Mouse (Mus musculus) megakaryocyte progenitor cell, adult 5-6 weeks (primary cell): ENCODE results near the gene Clip4. TPM values are rescaled to one million over a fixed set of nuclear protein-coding genes. Genes with fewer than 3 reads are reported as not detected.

Experiments
- ATAC-seq: replicated peaks from 2 replicates; pipeline ENCODE4 v1.8.0; 2016; ENCODE audit warnings: mild to moderate bottlenecking, moderate TSS enrichment, inconsistent platforms; ENCODE audit not compliant: poor library complexity
- total RNA-seq, 2 experiments: library from RNA; stranded (forward) in 1 of 2; stranded (reverse) in 1 of 2; fragments of 157-497, 149-512 nt in 1 of 2; fragments of 200-1000 nt in 1 of 2; gene quantifications; 2 replicates each; pipeline versions ENCODE4 v1.2.3 to v1.2.4; 2015 to 2017

Gene Clip4
- total RNA-seq, 2 experiments from 2014 or later, result 0.17 to 0.89 TPM

DNA sequence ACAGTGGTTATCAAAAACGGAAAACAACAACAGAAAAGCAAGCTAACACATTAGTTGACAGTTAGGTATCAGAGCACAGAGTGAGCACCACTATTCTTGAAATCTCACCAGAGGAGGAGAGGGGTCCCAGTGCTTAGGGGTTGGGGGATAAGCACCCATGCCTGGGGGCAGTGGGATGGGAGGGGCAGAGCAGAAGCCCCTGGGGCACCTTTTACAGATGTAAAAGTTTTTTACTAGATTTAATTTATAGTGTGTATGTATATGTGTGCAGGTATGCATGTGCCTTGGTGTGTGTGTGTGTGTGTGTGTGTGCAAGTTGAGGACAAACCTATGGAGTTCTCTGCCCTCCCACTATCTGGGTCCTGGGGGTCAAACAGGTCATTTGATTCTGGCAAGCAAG is 102.4 kb downstream of the Clip4 start:
- no peak for ATAC-seq

DNA sequence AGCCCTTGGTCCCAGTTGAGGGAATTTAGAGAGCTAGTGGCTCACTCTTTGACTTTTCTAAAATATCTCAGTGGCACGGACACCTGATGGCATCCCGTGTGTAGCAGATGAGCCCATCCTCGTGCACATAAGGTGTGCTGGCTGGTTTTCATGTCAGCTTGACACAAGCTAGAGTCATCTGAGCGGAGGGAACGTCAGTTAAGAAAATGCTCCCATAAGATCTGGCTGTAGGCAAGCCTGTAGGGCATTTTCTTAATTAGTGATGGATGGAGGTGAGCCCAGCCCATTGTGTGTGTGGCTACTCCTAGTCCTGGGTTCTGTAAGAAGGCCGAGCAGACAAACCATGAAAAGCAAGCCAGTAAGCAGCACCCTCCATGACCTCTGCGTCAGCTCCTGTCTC is 103.7 kb downstream of the Clip4 start:
- no peak for ATAC-seq

DNA sequence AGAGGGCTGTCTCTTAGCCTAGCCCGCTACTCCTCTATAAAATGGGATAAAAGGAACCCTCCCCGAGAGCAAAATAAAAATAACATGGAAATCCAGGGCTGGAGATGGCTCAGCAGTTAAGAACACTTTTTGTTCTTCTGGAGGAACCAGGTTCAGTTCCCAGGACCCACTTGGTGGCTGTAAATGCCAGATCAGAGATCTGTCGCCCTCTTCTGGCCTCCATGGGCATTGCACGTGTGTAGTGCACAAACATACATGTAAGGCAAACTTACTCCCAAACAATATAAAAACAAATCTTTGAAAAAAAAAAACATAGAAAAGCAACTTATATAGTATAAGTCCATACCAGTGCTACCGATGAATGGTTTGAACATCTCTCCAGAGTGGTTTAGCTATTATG is 104.7 kb downstream of the Clip4 start:
- ATAC-seq, result peak; percentile 78

DNA sequence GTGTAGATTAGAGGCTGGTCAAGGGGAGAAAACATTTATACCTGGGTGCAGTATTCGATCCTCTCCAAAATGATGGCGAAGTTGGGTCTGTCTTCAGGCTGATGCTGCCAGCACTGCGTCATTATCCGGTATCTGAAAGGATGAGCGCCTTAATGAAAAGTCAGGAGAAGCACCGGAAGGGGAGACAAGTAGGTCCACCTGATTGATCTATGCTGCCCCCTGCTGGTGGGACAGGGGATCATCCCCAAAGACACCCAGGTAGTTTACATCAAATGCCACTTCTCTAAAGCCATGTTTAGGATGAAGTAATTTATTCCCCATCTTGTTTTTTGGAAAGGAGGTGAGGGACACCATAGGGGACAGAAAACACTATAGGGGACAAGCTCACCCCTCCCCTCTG is 105.8 kb downstream of the Clip4 start:
- ATAC-seq, result peak; percentile 73

DNA sequence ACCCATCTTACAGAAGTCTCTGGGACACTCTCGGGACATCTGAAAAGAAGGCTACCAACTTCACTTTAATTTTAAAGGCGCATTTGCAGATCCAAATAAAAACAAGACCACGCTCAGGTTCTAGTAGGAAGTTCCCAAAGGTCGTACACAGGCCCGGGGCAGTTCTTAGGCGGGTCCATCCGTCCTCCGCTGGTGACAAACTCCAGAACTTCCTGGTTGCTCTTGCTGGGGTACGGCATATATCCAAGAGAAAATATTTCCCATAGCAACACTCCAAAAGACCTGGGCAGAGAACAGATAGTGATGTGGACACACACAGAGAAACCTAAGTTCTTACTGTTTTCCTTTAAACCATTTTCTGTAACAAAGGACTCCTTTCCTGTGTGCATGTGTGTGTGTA is 106.5 kb downstream of the Clip4 start:
- ATAC-seq, result no peak

DNA sequence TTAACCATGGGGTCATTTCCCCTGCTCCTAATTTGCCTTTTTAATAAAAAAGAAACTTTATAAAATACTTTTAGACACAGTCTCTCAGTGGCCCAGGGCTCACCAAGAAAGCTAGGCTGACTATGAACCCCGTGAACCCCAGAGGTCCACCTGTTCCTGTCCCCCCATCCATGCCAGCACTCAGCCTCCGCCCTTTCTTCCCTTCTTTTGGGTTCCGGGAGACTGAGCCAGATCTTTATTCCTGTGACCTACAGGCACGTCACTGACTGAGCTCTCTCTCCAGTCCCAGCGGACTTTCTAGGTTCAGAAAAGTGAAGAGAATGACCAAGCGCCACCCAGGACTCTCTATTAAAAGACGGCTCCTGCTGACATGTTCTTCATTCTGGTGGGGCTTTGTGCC is 107.2 kb downstream of the Clip4 start:
- no peak for ATAC-seq

DNA sequence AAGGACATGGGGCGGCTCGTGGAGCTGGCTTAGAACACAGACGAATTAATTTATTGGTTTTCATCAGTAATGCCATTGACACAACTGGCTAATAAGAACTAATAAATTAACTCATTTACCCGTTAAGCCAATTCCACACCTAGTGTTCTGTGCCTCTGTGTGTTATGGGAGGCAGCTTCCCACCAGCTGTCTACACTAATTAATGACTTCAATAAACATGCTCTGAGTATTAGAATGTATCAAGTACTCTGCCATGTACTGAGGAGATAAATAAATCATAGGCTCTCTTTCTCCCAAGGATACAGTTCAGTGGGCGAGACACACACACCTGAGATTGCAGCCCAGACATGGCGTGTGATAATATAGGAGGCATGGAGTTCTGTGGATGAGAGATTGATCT is 113.1 kb downstream of the Clip4 start:
- ATAC-seq, result no peak

DNA sequence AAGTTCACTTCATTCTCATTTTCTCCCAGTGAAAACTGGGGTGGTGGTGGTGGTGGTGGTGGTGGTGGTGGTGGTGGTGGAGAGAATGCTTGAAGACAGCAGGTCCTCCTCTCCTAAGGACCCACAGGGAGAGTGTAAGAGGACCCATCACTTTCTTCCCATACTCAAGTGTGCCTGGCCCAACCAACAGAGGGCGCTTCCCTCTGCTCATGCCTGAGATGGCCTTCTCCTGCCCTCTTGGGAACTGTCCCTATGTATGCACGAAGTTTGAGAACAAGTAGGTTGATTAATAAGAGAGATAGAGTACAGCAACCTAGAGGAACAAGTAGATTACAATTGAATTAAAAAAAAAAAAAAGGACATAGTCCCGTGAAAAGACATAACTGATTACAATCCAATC is 140.8 kb downstream of the Clip4 start:
- peak; percentile 66 for ATAC-seq

DNA sequence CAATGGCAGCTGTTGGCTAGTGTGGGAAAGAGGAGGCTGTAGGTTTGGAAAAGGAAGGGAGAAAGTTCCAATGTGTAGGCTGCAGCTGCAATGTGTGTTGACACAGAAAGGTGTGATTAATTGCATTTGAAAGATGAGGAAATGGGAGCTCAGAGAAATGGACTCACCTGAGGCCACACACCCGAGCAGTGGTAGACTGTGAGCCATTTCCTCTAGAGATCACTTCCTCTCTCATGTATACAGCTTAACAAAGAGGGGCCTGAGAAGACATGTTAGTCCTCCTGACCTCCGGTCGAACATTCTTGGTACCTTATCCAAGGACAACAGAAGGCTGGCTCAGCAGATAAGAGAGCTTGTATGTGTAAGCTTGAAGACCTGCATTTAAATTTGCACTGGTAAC is 144.9 kb downstream of the Clip4 start:
- ATAC-seq, result peak; percentile 37

Other genes starting within 250 kb of the Clip4 start
- gene Ndc80, start 241.6 kb upstream of the Clip4 start, total RNA-seq (2015), result 51.2 and 57.3 TPM in 2 replicates
- gene Ndc80, start 241.6 kb upstream of the Clip4 start, total RNA-seq (2017), result 75.0 and 91.7 TPM in 2 replicates
- gene Spdya, start 216.4 kb upstream of the Clip4 start, total RNA-seq (2015), result not detected in 2 replicates
- gene Spdya, start 216.4 kb upstream of the Clip4 start, total RNA-seq (2017), result not detected in 2 replicates
- gene Wdr43, start 152.6 kb upstream of the Clip4 start, total RNA-seq (2015), result 127 and 140 TPM in 2 replicates
- 312 and 380 TPM in 2 replicates for gene Wdr43, start 152.6 kb upstream of the Clip4 start, total RNA-seq (2017)
- not detected in 2 replicates for gene Togaram2, start 95.2 kb upstream of the Clip4 start, total RNA-seq (2015)
- gene Togaram2, start 95.2 kb upstream of the Clip4 start, total RNA-seq (2017), result 0.03 TPM in 1 of 2 replicates, not detected in the other
- gene Pcare, start 15.6 kb upstream of the Clip4 start, total RNA-seq (2015), result not detected in 2 replicates
- gene Pcare, start 15.6 kb upstream of the Clip4 start, total RNA-seq (2017), result not detected in 2 replicates